Mouse (Mus musculus) embryonic fibroblast, embryonic 13.5 days (primary cell): ENCODE results near the gene Mettl9.

ENCODE experiments used
- CTCF ChIP-seq: IDR thresholded peaks from 2 replicates; pipeline ENCODE4 v1.5.1; 2011; ENCODE audit warnings: mild to moderate bottlenecking, control low read depth, low read length, moderate library complexity, borderline replicate concordance; ENCODE audit not compliant: insufficient read depth
- POLR2A ChIP-seq: IDR thresholded peaks from 2 replicates; pipeline ENCODE4 v1.6.1; 2011; ENCODE audit warnings: low read depth, mild to moderate bottlenecking, control low read depth, low read length, moderate library complexity

DNA sequence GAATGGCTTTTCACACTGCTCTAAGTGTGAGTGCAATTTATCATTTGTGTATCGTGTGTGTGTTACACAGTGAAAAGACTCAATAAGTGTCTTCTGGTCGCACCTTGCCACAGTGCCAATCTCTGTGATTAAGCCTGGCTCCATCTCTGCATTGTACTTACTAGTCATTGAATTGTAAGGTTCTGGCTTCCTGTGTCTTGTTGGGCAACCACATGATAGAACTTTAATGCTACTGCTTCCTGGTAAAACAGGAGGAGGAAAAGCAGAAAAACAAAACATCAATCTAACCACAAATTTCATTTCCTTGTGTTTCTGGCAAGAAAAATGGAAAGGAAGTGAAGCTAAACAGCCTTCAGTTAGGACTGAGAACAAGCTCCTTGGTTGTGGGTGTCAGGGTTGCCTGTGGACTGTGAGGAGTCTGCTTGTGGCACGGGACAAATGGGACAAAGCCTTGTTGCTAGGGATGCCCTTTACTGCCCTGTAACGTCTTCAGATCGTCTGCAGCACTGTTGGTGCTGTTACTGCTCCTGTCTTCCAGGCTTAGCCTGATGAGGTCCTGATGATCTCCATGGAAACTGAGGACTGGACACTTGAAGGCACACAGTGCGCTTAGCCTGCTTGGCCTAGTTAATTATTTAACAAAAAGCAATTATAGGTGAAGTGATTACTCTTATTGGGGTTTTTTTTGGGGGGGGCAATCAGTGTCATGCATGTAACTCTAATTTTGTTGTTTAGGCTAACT is 25.4 kb downstream of the Mettl9 start:
- TF ChIP-seq CTCF (no peak), POLR2A (no peak)
